In the genomic region with DNA sequence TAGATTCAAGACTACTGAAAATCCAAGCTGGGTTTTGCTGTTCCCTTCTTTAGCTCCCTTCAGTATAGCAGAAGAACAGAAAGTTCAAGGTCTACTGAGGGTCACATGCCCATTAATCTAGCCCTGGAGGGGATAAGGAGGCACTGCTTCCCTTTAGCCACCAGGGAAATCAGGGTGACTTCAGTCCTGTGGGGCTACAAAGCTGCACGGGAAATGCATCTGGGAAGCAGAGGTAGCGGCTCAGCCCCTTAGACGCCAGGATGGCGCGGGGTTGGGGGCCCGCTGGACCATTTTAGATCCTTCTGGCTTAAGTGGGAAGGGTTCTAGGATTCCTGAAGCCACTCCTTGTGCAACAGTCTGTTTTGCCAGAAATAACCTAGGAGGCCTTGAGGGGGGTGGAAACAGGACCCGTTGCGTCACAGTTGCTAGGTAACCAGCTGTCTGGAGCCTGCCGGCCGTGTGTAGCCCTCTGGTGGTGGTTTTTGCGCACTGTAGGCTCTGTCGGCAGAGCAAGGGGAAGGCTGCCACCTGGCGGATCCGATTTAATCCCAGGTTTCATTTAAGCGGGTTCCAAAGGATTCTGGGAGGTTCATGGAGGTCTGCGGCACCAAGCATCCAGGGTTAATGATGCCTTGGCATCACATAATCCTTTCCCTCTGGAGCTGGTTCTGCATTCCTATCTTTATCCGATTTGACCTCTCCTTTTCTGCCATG, we compare ENCODE assay signal across 8 mouse cellular contexts. TPM values are rescaled to one million over a fixed set of nuclear protein-coding genes. Genes with fewer than 3 reads are reported as not detected.
DNase-seq lines count a peak whose midpoint lies in the region; ATAC-seq lines count a peak whose summit lies in the region.

No protein-coding gene starts in this region.

- peak overlapping the region; percentile 48; the same call in 1 of the 2 replicates for H3K9ac ChIP-seq in intestine, embryonic 16.5 days (ENCODE audit: low read depth, low read length)

- no peaks in the 10 kb centered on the region for H3K27me3 ChIP-seq in intestine, embryonic 16.5 days (replicated peaks; ENCODE audit: control insufficient read depth, insufficient read depth, low read length)
- H3K27me3 ChIP-seq in midbrain, embryonic 10.5 days (ENCODE audit: low read depth, poor library complexity, severe bottlenecking): no peaks in the 10 kb centered on the region

- intact Hi-C loops in left cerebral cortex, postnatal 25 days (cut with DNase I): loop anchor here (1.0 to 5.0 kb wide), 2 partner anchors 52 to 82 kb away; a partner anchor contains a TSS

- ATAC-seq in intestine, embryonic 16.5 days: peak; percentile 97

- H3K9me3 ChIP-seq in intestine, embryonic 16.5 days (ENCODE audit: control insufficient read depth, low read length): peaks cover 6% of the 10 kb centered on the region; the same call in 1 of the 2 replicates
- H3K9me3 ChIP-seq in midbrain, embryonic 10.5 days (replicated peaks): no peaks in the 10 kb centered on the region; the same call in 1 of the 2 replicates

- no peaks in the 10 kb centered on the region for H3K36me3 ChIP-seq in intestine, embryonic 16.5 days (ENCODE audit: control insufficient read depth, insufficient read depth, low read length)
- peaks cover 35% of the 10 kb centered on the region for H3K36me3 ChIP-seq in midbrain, embryonic 10.5 days

- peak overlapping the region; percentile 57 for H3K27ac ChIP-seq in intestine, embryonic 16.5 days (ENCODE audit: low read length)
- H3K27ac ChIP-seq in midbrain, embryonic 10.5 days (replicated peaks): peak overlapping the region; percentile 75

- peak; percentile 95 for DNase-seq in adrenal gland, adult 2 months
- peak; percentile 93 for DNase-seq in embryo, embryonic 9.5 days (ENCODE audit: extremely low spot score)
- peak; percentile 46 for DNase-seq in gonadal fat pad, adult 2 months (ENCODE audit: low read depth)
- peak; percentile 95 to 98 for DNase-seq in left cerebral cortex, postnatal 25 days (ENCODE audit: low spot score in 2 of 2)
- DNase-seq in midbrain, embryonic 10.5 days (ENCODE audit: low spot score): peak; percentile 92
- peak; percentile 93 to 94 for DNase-seq in right cerebral cortex, postnatal 36 days (ENCODE audit: low spot score in 2 of 2)
- peak; percentile 90 to 91 for DNase-seq in urinary bladder, postnatal 4 days (ENCODE audit: low spot score in 2 of 2)

- WGBS in intestine, embryonic 16.5 days: 9% methylated on average over 17 of the region's 17 CpGs
- WGBS in midbrain, embryonic 10.5 days: 11% methylated on average over 17 of the region's 17 CpGs

- peak overlapping the region; percentile 38; the same call in 1 of the 2 replicates for H3K4me2 ChIP-seq in intestine, embryonic 16.5 days (ENCODE audit: low read depth, low read length)

- H3K4me3 ChIP-seq in intestine, embryonic 16.5 days (ENCODE audit: low read length): peak overlapping the region; percentile 15; the same call in 1 of the 2 replicates
- H3K4me3 ChIP-seq in midbrain, embryonic 10.5 days: peak overlapping the region; percentile 41

- peaks cover 6% of the 10 kb centered on the region for H3K4me1 ChIP-seq in intestine, embryonic 16.5 days (ENCODE audit: control insufficient read depth, insufficient read depth, low read length)
- H3K4me1 ChIP-seq in midbrain, embryonic 10.5 days: peaks cover 19% of the 10 kb centered on the region

RNA-seq across cellular contexts. Expression of a gene that starts 13.3 kb away (rescaled TPM):
- 100 to 1,000 TPM in 1 of 2 experiments, 10 to 100 TPM in 1; 90.4 to 111 TPM for total RNA-seq in adrenal gland, adult 2 months (2021)
- 340 and 381 TPM in 2 replicates for polyA plus RNA-seq in adrenal gland, adult 2 months (2012; rRNA removed)
- 25.8 and 35.8 TPM in 2 replicates for polyA plus RNA-seq in gonadal fat pad, adult 2 months (2012; rRNA removed)
- polyA plus RNA-seq in intestine, embryonic 16.5 days (2015; fragmentation: Nextera tagmentation; extraction: Ambion mirVana): 7.6 and 9.8 TPM in 2 replicates
- total RNA-seq in left cerebral cortex, postnatal 25 days (2021): 100 to 1,000 TPM; 171 to 180 TPM
- polyA plus RNA-seq in midbrain, embryonic 10.5 days (2016; fragmentation: Nextera tagmentation; extraction: Ambion mirVana): 13.2 and 16.7 TPM in 2 replicates

RNA-seq across cellular contexts. Expression of a gene that starts 38.0 kb away (rescaled TPM):
- total RNA-seq in adrenal gland, adult 2 months (2021): 10 to 100 TPM; 16.6 to 19.3 TPM
- 59.5 and 66.7 TPM in 2 replicates for polyA plus RNA-seq in adrenal gland, adult 2 months (2012; rRNA removed)
- polyA plus RNA-seq in gonadal fat pad, adult 2 months (2012; rRNA removed): 25.7 and 27.4 TPM in 2 replicates
- 16.6 and 17.8 TPM in 2 replicates for polyA plus RNA-seq in intestine, embryonic 16.5 days (2015; fragmentation: Nextera tagmentation; extraction: Ambion mirVana)
- 10 to 100 TPM; 35.3 to 36.7 TPM for total RNA-seq in left cerebral cortex, postnatal 25 days (2021)
- 31.7 and 33.0 TPM in 2 replicates for polyA plus RNA-seq in midbrain, embryonic 10.5 days (2016; fragmentation: Nextera tagmentation; extraction: Ambion mirVana)

RNA-seq across cellular contexts. Expression of a gene that starts 52.5 kb away (rescaled TPM):
- 10 to 100 TPM; 15.0 to 38.5 TPM for total RNA-seq in adrenal gland, adult 2 months (2021)
- 193 and 227 TPM in 2 replicates for polyA plus RNA-seq in adrenal gland, adult 2 months (2012; rRNA removed)
- 33.4 and 42.3 TPM in 2 replicates for polyA plus RNA-seq in gonadal fat pad, adult 2 months (2012; rRNA removed)
- polyA plus RNA-seq in intestine, embryonic 16.5 days (2015; fragmentation: Nextera tagmentation; extraction: Ambion mirVana): 6.6 and 7.3 TPM in 2 replicates
- 10 to 100 TPM; 23.2 to 26.9 TPM for total RNA-seq in left cerebral cortex, postnatal 25 days (2021)
- 1.7 and 2.7 TPM in 2 replicates for polyA plus RNA-seq in midbrain, embryonic 10.5 days (2016; fragmentation: Nextera tagmentation; extraction: Ambion mirVana)

RNA-seq across cellular contexts. Expression of a gene that starts 53.1 kb away (rescaled TPM):
- 10 to 100 TPM; 35.9 to 56.6 TPM for total RNA-seq in adrenal gland, adult 2 months (2021)
- 81.5 and 101 TPM in 2 replicates for polyA plus RNA-seq in adrenal gland, adult 2 months (2012; rRNA removed)
- 26.6 and 29.1 TPM in 2 replicates for polyA plus RNA-seq in gonadal fat pad, adult 2 months (2012; rRNA removed)
- 38.7 and 42.7 TPM in 2 replicates for polyA plus RNA-seq in intestine, embryonic 16.5 days (2015; fragmentation: Nextera tagmentation; extraction: Ambion mirVana)
- 10 to 100 TPM; 28.6 to 29.0 TPM for total RNA-seq in left cerebral cortex, postnatal 25 days (2021)
- 35.2 and 35.7 TPM in 2 replicates for polyA plus RNA-seq in midbrain, embryonic 10.5 days (2016; fragmentation: Nextera tagmentation; extraction: Ambion mirVana)

Comparison
In these comparisons a context has a peak if more than half of its experiments do, and no peak if none do; other contexts are left out.
1. Peak in every context shown above with its lines: DNase-seq, ATAC-seq, H3K4me3 ChIP-seq and H3K27ac ChIP-seq.
2. DNase-seq: peak in every context shown above with its lines; median percentile 96 in left cerebral cortex, postnatal 25 days; 95 in adrenal gland, adult 2 months; 94 in right cerebral cortex, postnatal 36 days; 93 in embryo, embryonic 9.5 days; 92 in midbrain, embryonic 10.5 days; 90 in urinary bladder, postnatal 4 days; 46 in gonadal fat pad, adult 2 months.